Mouse (Mus musculus): Measurements from ENCODE around the gene Atp5h. TPM values are rescaled to one million over a fixed set of nuclear protein-coding genes. Genes with fewer than 3 reads are reported as not detected.
"Not testable (repeated sequence)": the region's sequence is repeated elsewhere in the genome, so short reads cannot be mapped to it uniquely, and the experiment has no call there.

Gene Atp5h
- polyA plus RNA-seq, 1 experiment from 2014 or later: 1,518 TPM

GRCm38 (mm10) chr11:115400630-115401391 is 19.0 kb downstream of the Atp5h start:
- Histone ChIP-seq H3K27ac (ENCODE audit: low read depth, low read length) (no peak overlapping the region), H3K4me3 (ENCODE audit: low read depth, low read length) (no peak overlapping the region), H3K36me3 (ENCODE audit: control insufficient read depth, insufficient read depth, low read length) (no peaks in the 10 kb centered on the region; the same call in 1 of the 2 replicates), H3K27me3 (ENCODE audit: control insufficient read depth, insufficient read depth, low read length) (0 out of 2 replicates have a peak, but pooled peaks cover 3% of the 10 kb centered on the region), H3K4me1 (ENCODE audit: control insufficient read depth, insufficient read depth, low read length) (peaks cover 10% of the 10 kb centered on the region; the same call in 1 of the 2 replicates), H3K9ac (ENCODE audit: low read depth, low read length) (no peak overlapping the region), H3K4me2 (no peak overlapping the region), H3K9me3 (replicated peaks; ENCODE audit: control insufficient read depth, low read length) (no peaks in the 10 kb centered on the region)
- 58% methylated on average over 11 of the region's 11 CpGs for WGBS (ENCODE audit: insufficient replicate concordance)
- no peak for ATAC-seq (replicated peaks; ENCODE audit: insufficient number of reproducible peaks, low FRiP score, low TSS enrichment)

GRCm38 (mm10) chr11:115400126-115400525 is 19.6 kb downstream of the Atp5h start:
- Histone ChIP-seq H3K4me1 (ENCODE audit: control insufficient read depth, insufficient read depth, low read length) (peaks cover 10% of the 10 kb centered on the region; the same call in 1 of the 2 replicates), H3K4me2 (no peak overlapping the region), H3K27ac (ENCODE audit: low read depth, low read length) (no peak overlapping the region), H3K9me3 (replicated peaks; ENCODE audit: control insufficient read depth, low read length) (no peaks in the 10 kb centered on the region), H3K9ac (ENCODE audit: low read depth, low read length) (no peak overlapping the region), H3K36me3 (ENCODE audit: control insufficient read depth, insufficient read depth, low read length) (no peaks in the 10 kb centered on the region), H3K4me3 (ENCODE audit: low read depth, low read length) (no peak overlapping the region), H3K27me3 (ENCODE audit: control insufficient read depth, insufficient read depth, low read length) (0 out of 2 replicates have a peak, but pooled peaks cover 3% of the 10 kb centered on the region)
- WGBS (ENCODE audit: insufficient replicate concordance): 66% methylated on average over 3 of the region's 3 CpGs
- ATAC-seq (replicated peaks; ENCODE audit: insufficient number of reproducible peaks, low FRiP score, low TSS enrichment): no peak

GRCm38 (mm10) chr11:115398085-115398484 is 21.7 kb downstream of the Atp5h start:
- Histone ChIP-seq H3K27me3 (ENCODE audit: control insufficient read depth, insufficient read depth, low read length) (0 out of 2 replicates have a peak, but pooled peaks cover 3% of the 10 kb centered on the region), H3K4me3 (ENCODE audit: low read depth, low read length) (no peak overlapping the region), H3K27ac (ENCODE audit: low read depth, low read length) (no peak overlapping the region), H3K36me3 (ENCODE audit: control insufficient read depth, insufficient read depth, low read length) (no peaks in the 10 kb centered on the region), H3K4me2 (no peak overlapping the region), H3K4me1 (ENCODE audit: control insufficient read depth, insufficient read depth, low read length) (peaks cover 6% of the 10 kb centered on the region; the same call in 1 of the 2 replicates), H3K9me3 (replicated peaks; ENCODE audit: control insufficient read depth, low read length) (no peaks in the 10 kb centered on the region), H3K9ac (ENCODE audit: low read depth, low read length) (no peak overlapping the region)
- ATAC-seq (replicated peaks; ENCODE audit: insufficient number of reproducible peaks, low FRiP score, low TSS enrichment): no peak
- 69% methylated on average over 7 of the region's 7 CpGs for WGBS (ENCODE audit: insufficient replicate concordance)

- Histone ChIP-seq H3K27me3 (ENCODE audit: control insufficient read depth, insufficient read depth, low read length) (no peaks in the 10 kb centered on the region; the same call in 1 of the 2 replicates), H3K9me3 (replicated peaks; ENCODE audit: control insufficient read depth, low read length) (no peaks in the 10 kb centered on the region), H3K4me3 (ENCODE audit: low read depth, low read length) (peak overlapping the region; percentile 13), H3K4me1 (ENCODE audit: control insufficient read depth, insufficient read depth, low read length) (peaks cover 3% of the 10 kb centered on the region; the same call in 1 of the 2 replicates), H3K36me3 (ENCODE audit: control insufficient read depth, insufficient read depth, low read length) (peaks cover 8% of the 10 kb centered on the region; the same call in 1 of the 2 replicates), H3K27ac (ENCODE audit: low read depth, low read length) (no peak overlapping the region), H3K9ac (ENCODE audit: low read depth, low read length) (peak overlapping the region; percentile 4; the same call in 1 of the 2 replicates), H3K4me2 (peak overlapping the region; percentile 59)
- ATAC-seq (replicated peaks; ENCODE audit: insufficient number of reproducible peaks, low FRiP score, low TSS enrichment): 0 out of 2 replicates have a peak, but pooled peaks have one; percentile 42
- WGBS (ENCODE audit: insufficient replicate concordance): 47% methylated on average over 34 of the region's 34 CpGs
These were observed 25.9 kb downstream of the Atp5h start for GRCm38 (mm10) chr11:115393721-115394325.

GRCm38 (mm10) chr11:115391358-115391757 is 28.4 kb downstream of the Atp5h start:
- Histone ChIP-seq H3K36me3 (ENCODE audit: control insufficient read depth, insufficient read depth, low read length) (peaks cover 8% of the 10 kb centered on the region; the same call in 1 of the 2 replicates), H3K27me3 (ENCODE audit: control insufficient read depth, insufficient read depth, low read length) (no peaks in the 10 kb centered on the region; the same call in 1 of the 2 replicates), H3K27ac (ENCODE audit: low read depth, low read length) (no peak overlapping the region), H3K4me2 (no peak overlapping the region), H3K9ac (ENCODE audit: low read depth, low read length) (no peak overlapping the region), H3K4me1 (ENCODE audit: control insufficient read depth, insufficient read depth, low read length) (peaks cover 3% of the 10 kb centered on the region; the same call in 1 of the 2 replicates), H3K4me3 (ENCODE audit: low read depth, low read length) (no peak overlapping the region), H3K9me3 (replicated peaks; ENCODE audit: control insufficient read depth, low read length) (no peaks in the 10 kb centered on the region)
- ATAC-seq (replicated peaks; ENCODE audit: insufficient number of reproducible peaks, low FRiP score, low TSS enrichment): no peak
- WGBS (ENCODE audit: insufficient replicate concordance): 85% methylated on average over 7 of the region's 7 CpGs

GRCm38 (mm10) chr11:115386859-115387258 is 32.9 kb downstream of the Atp5h start:
- H3K27ac ChIP-seq (ENCODE audit: low read depth, low read length); H3K4me3 ChIP-seq (ENCODE audit: low read depth, low read length); H3K4me2 ChIP-seq; H3K36me3 ChIP-seq (ENCODE audit: control insufficient read depth, insufficient read depth, low read length); H3K9ac ChIP-seq (ENCODE audit: low read depth, low read length); H3K9me3 ChIP-seq (replicated peaks; ENCODE audit: control insufficient read depth, low read length); ATAC-seq (replicated peaks; ENCODE audit: insufficient number of reproducible peaks, low FRiP score, low TSS enrichment): not testable (repeated sequence)
- Histone ChIP-seq H3K4me1 (ENCODE audit: control insufficient read depth, insufficient read depth, low read length) (peaks cover 24% of the 10 kb centered on the region), H3K27me3 (ENCODE audit: control insufficient read depth, insufficient read depth, low read length) (peaks cover 15% of the 10 kb centered on the region; the same call in 1 of the 2 replicates)
- WGBS (ENCODE audit: insufficient replicate concordance): 82% methylated on average over 3 of the region's 3 CpGs

- Histone ChIP-seq H3K36me3 (ENCODE audit: control insufficient read depth, insufficient read depth, low read length) (no peaks in the 10 kb centered on the region), H3K9me3 (replicated peaks; ENCODE audit: control insufficient read depth, low read length) (no peaks in the 10 kb centered on the region), H3K4me1 (ENCODE audit: control insufficient read depth, insufficient read depth, low read length) (peaks cover 27% of the 10 kb centered on the region), H3K4me3 (ENCODE audit: low read depth, low read length) (no peak overlapping the region), H3K9ac (ENCODE audit: low read depth, low read length) (0 out of 2 replicates have a peak overlapping the region, but pooled peaks have one; percentile 6), H3K27ac (ENCODE audit: low read depth, low read length) (0 out of 2 replicates have a peak overlapping the region, but pooled peaks have one; percentile 1), H3K4me2 (no peak overlapping the region), H3K27me3 (ENCODE audit: control insufficient read depth, insufficient read depth, low read length) (peaks cover 15% of the 10 kb centered on the region; the same call in 1 of the 2 replicates)
- WGBS (ENCODE audit: insufficient replicate concordance): 63% methylated on average over 5 of the region's 5 CpGs
- ATAC-seq (replicated peaks; ENCODE audit: insufficient number of reproducible peaks, low FRiP score, low TSS enrichment): no peak
These were observed 35.2 kb downstream of the Atp5h start for GRCm38 (mm10) chr11:115384587-115384986.

GRCm38 (mm10) chr11:115383701-115384474 is 35.9 kb downstream of the Atp5h start:
- peak overlapping the region; percentile 75 for H3K4me2 ChIP-seq
- H3K27me3 ChIP-seq (ENCODE audit: control insufficient read depth, insufficient read depth, low read length): peaks cover 15% of the 10 kb centered on the region; the same call in 1 of the 2 replicates
- H3K9ac ChIP-seq (ENCODE audit: low read depth, low read length): no peak overlapping the region
- H3K36me3 ChIP-seq (ENCODE audit: control insufficient read depth, insufficient read depth, low read length): no peaks in the 10 kb centered on the region
- no peak for ATAC-seq (replicated peaks; ENCODE audit: insufficient number of reproducible peaks, low FRiP score, low TSS enrichment)
- no peaks in the 10 kb centered on the region for H3K9me3 ChIP-seq (replicated peaks; ENCODE audit: control insufficient read depth, low read length)
- no peak overlapping the region for H3K4me3 ChIP-seq (ENCODE audit: low read depth, low read length)
- H3K4me1 ChIP-seq (ENCODE audit: control insufficient read depth, insufficient read depth, low read length): peaks cover 27% of the 10 kb centered on the region
- 51% methylated on average over 16 of the region's 16 CpGs for WGBS (ENCODE audit: insufficient replicate concordance)
- H3K27ac ChIP-seq (ENCODE audit: low read depth, low read length): peak overlapping the region; percentile 1; the same call in 1 of the 2 replicates
